Mouse (Mus musculus) kidney, adult 8-10 months (tissue): Measurements from ENCODE around the gene Hoxa7.

ENCODE experiments used
- DNase-seq, 2 experiments: peaks; one replicate each; pipeline ENCODE4 v3.0.0; 2022

Hoxa7 gene

GRCm38 (mm10) chr6:52190906-52191810 is 30.5 kb downstream of the Hoxa7 start, which contains the start of gene Hoxa4:
Gene Hoxa4, minus strand, starts transcription at chr6:52191753.
- DNase-seq = no peak

DNA sequence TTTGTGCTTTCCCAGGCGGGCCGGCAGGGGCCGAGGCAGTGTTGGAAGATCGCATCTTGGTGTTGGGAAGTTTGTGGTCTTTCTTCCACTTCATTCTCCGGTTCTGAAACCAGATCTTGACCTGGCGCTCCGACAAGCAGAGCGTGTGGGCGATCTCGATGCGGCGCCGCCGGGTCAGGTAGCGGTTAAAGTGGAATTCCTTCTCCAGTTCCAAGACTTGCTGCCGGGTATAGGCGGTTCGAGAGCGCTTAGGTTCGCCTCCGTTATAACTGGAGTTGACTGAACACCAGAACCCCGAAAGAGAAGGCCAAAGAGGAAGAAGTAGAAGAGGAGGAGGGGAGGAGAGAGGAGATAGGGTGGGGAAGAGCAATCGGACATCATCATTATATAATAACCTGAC is 31.2 kb downstream of the Hoxa7 start:
- DNase-seq = no peak

DNA sequence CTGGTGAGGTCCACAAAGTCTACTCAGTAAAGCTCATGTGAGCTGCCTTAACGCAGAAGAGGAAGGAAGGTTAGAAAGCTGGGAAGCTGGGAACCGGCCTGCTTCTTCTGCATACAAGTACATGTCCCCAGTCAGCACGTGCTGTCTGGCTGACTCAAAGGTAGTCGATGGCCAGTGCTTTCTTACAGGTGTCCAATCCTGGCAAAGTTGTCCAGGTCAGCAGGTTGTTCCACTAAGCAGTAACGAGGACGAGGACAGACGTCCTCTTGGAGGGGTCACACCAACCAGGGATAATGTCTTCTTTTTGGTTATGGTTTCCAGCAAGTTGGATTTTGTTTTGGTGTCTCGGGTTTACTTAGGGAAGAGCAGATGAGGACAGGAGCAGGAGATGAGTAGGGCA is 31.7 kb downstream of the Hoxa7 start:
- DNase-seq = no peak

DNA sequence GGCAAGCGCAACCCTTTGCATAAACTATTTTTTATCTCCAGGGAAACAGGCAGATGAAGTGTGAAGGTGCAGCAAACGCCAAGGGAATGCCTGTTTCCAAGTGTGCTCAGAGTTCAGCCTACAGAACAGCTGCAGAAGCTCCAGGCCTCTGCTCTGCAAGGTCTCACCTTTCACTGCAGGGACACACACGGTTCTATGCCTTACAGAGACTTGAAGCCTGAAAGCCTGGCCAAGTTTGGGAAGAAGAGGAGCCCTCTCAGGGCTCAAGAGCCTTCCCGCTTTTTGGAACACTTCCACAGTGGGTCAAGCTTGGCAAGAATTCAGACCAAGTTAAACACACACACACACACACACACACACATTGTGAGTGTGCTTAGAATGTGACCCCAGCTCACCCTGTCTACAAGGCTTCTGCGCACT is 32.5 kb downstream of the Hoxa7 start:
- no peak for DNase-seq

DNA sequence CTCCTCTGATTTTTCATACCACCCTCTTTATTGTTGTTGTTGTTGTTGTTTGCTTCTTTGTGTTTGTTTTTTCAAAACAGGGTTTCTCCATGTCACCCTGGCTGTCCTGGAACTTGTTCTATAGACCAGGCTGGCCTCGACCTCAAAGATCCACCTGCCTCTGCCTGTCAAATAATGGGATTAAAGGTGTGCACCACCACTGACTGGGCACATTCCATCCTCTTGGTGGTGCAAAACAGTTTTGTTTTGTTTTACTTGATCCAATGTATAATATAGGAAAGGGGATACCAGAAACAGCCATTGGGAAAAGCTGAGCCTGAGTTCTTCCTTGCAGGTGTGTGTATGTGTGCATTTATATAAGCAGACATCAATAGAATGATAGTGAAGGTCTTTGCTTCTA is 35.2 kb downstream of the Hoxa7 start:
- peak in 1 of 2 experiments; percentile 19 for DNase-seq

DNA sequence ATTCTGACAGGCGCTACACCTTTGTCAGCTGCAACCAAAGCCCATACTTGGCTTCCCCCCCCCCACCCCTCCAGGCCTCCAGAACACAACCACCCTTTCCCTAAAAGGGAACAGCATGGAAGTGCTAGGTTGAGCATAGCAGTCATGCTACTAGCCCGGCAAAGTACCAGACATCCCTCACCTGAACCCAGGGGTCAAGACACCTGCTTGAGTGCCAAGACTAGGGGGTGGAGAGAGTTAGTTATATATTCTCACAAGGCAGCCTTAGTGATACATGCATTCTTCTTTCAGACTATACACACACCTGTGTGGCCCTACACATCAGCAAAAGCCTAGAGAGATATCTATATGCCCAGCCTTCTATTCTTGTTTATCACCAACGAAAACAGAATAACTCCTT is 35.8 kb downstream of the Hoxa7 start:
- DNase-seq = peak in 1 of 2 experiments; percentile 28

DNA sequence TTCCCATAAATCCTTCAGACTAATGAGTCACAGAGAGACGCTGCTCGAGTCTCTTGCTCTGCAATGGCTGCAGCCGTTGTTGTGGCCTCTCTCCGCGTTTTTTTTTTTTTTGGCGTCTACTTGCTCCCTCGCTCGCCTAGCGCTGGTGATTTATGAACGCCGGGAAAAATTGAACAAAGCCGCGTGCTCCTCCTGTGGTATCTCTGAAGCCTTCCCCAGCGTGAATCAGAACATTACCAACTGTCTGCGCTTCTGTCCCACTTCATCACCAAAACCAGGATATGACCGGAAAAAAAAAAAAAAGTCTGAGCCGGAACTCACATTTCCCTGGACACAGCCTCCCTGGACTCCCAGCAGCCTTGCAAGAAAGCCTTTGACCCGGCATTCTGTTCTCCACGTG is 36.4 kb downstream of the Hoxa7 start:
- DNase-seq = peak in 1 of 2 experiments; percentile 40

DNA sequence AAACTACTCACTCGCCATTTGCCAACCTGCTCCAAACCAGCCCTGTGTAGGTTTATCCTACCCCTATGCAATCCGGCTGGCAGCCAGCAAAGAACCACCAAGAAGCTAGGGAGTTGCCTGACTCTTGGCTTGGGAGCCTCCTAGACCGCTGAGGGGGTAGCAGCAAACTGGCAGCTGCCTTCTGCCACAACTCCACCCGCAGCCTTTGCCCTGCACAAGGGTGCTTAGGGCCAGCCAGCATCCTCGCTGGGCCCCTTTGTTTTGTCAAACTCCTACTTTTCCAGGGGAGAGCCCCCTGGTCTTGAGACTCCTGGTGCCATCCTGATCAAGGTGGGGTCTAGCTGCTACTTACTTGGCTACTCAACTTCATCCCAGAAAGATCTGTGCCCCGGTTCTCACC is 37.0 kb downstream of the Hoxa7 start:
- peak in 1 of 2 experiments; percentile 26 for DNase-seq

GRCm38 (mm10) chr6:52183311-52184080 is 38.2 kb downstream of the Hoxa7 start:
- peak; percentile 79 to 88 for DNase-seq

DNA sequence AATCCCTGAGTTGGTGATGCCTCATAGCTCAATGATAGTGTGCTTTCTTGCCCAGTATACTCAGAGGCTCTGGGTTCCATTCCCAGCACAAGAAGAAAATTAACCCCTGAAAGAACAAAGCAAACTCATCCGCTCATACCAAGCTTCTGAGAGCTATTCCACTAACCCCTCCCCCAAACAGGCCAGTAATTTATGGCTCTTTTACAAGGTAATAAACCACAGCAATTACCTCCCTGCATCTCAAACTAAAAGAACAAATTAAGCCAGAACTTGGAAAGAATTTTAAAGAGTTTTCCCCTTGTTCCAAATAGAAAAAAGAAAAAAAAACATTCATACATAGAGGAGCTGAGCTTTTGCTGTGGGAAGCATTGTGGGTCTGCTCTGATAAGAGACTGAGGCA is 38.9 kb downstream of the Hoxa7 start:
- peak in 1 of 2 experiments; percentile 4 for DNase-seq

DNA sequence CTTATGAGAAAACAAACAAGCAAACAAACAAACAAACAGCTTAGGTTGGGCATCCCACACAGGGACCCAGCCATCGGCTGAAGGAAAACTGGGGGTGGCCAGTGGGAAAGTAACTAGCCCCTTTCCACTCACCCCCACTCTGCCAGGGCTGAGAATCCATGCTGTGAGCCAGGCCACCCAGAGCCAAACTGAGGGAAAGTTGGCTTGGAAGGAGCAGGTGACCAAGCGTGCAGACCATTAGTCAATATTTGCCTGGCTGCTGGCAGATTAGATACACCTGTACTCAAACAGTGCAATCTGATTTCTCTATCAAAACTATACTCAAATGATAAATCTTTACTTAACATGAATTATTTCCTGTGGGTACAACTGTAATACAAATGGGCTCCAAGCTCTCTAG is 39.6 kb downstream of the Hoxa7 start:
- DNase-seq = peak in 1 of 2 experiments; percentile 44

GRCm38 (mm10) chr6:52180726-52181125 is 40.9 kb downstream of the Hoxa7 start:
- no peak for DNase-seq

- DNase-seq = no peak
Measured at GRCm38 (mm10) chr6:52180213-52180710, 41.4 kb downstream of the Hoxa7 start.

- no peak for DNase-seq
Measured at GRCm38 (mm10) chr6:52179690-52180089, 42.0 kb downstream of the Hoxa7 start.

- no peak for DNase-seq
Measured at GRCm38 (mm10) chr6:52178918-52179665, 42.6 kb downstream of the Hoxa7 start.

GRCm38 (mm10) chr6:52177806-52178205 is 43.8 kb downstream of the Hoxa7 start:
- no peak for DNase-seq

- peak; percentile 84 to 87 for DNase-seq
Measured at GRCm38 (mm10) chr6:52177061-52177735, 44.5 kb downstream of the Hoxa7 start, which contains the start of gene 5730596B20Rik. Gene 5730596B20Rik, plus strand, starts transcription at chr6:52177498.

DNA sequence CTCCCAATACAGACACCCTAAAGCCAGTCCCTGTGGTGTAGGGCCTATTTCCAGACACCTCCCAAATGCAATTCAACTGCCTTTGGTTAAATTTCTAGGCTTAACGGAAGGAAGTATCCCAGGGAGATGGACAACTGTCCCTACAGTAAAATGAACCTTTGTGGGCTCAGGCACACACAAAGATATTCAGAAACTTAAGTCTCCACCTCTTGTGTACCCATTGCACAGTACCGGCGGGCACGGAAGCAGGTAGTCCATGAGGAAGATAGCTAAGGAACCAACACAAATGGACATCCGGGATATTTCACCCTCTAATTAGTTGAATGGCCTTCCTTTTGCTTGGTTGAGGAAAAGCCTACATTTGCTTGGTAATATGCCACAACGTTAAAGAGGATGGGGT is 45.3 kb downstream of the Hoxa7 start:
- no peak for DNase-seq

DNA sequence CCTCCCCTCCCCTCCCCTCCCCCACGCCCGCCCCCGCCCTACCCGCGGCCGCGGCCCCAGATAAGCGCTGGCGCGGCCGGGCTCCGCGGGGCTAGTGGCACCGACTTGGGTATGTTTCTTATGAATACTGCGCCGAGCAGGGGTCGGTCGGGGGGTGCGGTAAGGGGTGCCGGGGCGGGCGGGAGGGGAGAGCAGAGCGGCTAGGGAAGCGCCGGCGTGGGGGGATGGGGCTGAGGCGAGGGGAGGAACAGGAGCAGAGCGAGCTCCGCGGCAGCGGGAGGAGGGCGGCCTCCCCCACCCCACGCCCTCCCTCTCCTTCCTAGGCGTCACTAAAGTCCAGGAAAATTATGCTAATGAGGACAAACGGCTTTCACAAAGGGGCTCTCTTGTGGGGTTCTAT is 45.8 kb downstream of the Hoxa7 start:
- DNase-seq = no peak

DNA sequence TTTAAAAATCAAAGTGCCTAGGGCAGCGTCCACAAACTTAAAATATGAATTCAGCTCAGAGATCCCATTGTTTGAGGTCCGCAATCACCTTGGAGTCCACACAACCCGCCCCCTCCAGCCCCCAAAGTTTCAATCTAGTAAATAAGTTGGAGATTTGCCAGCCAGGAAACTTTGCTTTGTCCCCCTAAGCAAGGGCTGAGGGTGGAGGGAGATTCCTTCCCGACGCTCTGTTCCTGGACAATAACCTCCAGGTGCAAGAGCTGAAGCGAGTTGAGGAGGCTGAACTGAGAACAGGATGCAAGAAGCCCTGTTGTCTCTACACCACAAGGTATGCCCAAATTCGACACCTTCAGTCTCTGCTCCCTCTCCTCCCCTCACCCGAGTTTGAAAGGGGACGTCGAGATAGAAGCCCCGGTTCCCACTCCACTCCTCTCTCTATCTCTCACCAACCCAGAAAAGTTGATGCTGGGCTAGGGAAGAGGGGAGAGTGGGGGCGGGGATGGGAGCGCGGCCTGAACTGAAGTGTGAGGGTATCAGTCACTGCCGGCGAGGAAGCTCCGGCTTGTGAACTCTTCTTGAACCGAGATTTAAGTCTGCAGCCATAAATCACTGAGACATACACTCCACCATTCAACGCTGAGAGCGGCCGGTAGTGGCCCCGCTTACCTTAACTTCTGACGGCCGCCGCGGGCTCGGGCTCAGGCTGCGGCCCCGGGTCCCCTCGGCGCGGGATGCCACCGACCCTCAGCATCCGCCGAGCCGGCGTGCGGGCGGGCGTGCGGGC is 46.5 kb downstream of the Hoxa7 start:
- no peak for DNase-seq

- no peak for DNase-seq
Measured at GRCm38 (mm10) chr6:52173648-52174047, 48.0 kb downstream of the Hoxa7 start.
